Mouse (Mus musculus) megakaryocyte, embryonic 14.5 days (primary cell): ENCODE measurements around the gene Larp1. TPM values are rescaled to one million over a fixed set of nuclear protein-coding genes. Genes with fewer than 3 reads are reported as not detected.
A peak's percentile ranks its signal among the peaks of the same experiment; 100 is the strongest.

Experiments
- H3K27me3 ChIP-seq: replicated peaks from 2 replicates; pipeline ENCODE3; 2012; ENCODE audit warnings: inconsistent platforms
- H3K36me3 ChIP-seq: replicated peaks from 2 replicates; pipeline ENCODE3; 2012; ENCODE audit warnings: low read length, inconsistent platforms, mixed read lengths
- H3K4me1 ChIP-seq: 2 replicates; pipeline ENCODE4 v1.6.1; 2012; ENCODE audit warnings: inconsistent platforms
- H3K4me3 ChIP-seq: replicated peaks from 2 replicates; pipeline ENCODE3; 2012; ENCODE audit warnings: moderate library complexity, mild to moderate bottlenecking, inconsistent platforms
- H3K9me3 ChIP-seq: 2 replicates; pipeline ENCODE4 v1.6.1; 2012; ENCODE audit warnings: inconsistent platforms
- FLI1 ChIP-seq: IDR thresholded peaks from 2 replicates; pipeline ENCODE4 v1.6.1; 2012; ENCODE audit warnings: low read length, inconsistent platforms, mixed read lengths
- GATA1 ChIP-seq: IDR thresholded peaks from 3 replicates; pipeline ENCODE4 v1.6.1; 2012; ENCODE audit warnings: mixed read lengths, low read length, inconsistent platforms, borderline replicate concordance
- polyA plus RNA-seq: library from polyadenylated mRNA; stranded (reverse); fragments of >175 nt; gene quantifications from 2 replicates; pipeline ENCODE4 v1.2.3, GENCODE M21; 2012; ENCODE audit warnings: low replicate concordance; ENCODE audit not compliant: insufficient read depth

Larp1 gene
- polyA plus RNA-seq: 25.9 and 62.2 TPM in 2 replicates

GRCm38 (mm10) chr11:58009051-58009515, at the start of gene Larp1:
Gene Larp1, plus strand, starts transcription at chr11:58009064.
- TF ChIP-seq FLI1 (no peak), GATA1 (no peak)
- Histone ChIP-seq H3K36me3 (no peaks in the 10 kb centered on the region), H3K4me1 (peaks cover 44% of the 10 kb centered on the region), H3K4me3 (peak within 1 kb of the TSS; percentile 98), H3K9me3 (no peaks in the 10 kb centered on the region), H3K27me3 (no peaks in the 10 kb centered on the region)

GRCm38 (mm10) chr11:57959924-57960323, 48.9 kb upstream of the Larp1 start:
- TF ChIP-seq GATA1: no peak
- no peak for TF ChIP-seq FLI1
- H3K36me3 ChIP-seq: no peaks in the 10 kb centered on the region
- H3K27me3 ChIP-seq: peaks cover 7% of the 10 kb centered on the region
- H3K9me3 ChIP-seq: no peaks in the 10 kb centered on the region
- no peak overlapping the region for H3K4me3 ChIP-seq
- H3K4me1 ChIP-seq: peaks cover 33% of the 10 kb centered on the region

- TF ChIP-seq FLI1: no peak
- no peak for TF ChIP-seq GATA1
- H3K36me3 ChIP-seq: no peaks in the 10 kb centered on the region
- H3K4me1 ChIP-seq: peaks cover 29% of the 10 kb centered on the region
- H3K27me3 ChIP-seq: peaks cover 10% of the 10 kb centered on the region
- peak overlapping the region; percentile 95 for H3K4me3 ChIP-seq
- H3K9me3 ChIP-seq: no peaks in the 10 kb centered on the region
Measured at GRCm38 (mm10) chr11:57962382-57963285, 46.2 kb upstream of the Larp1 start.

GRCm38 (mm10) chr11:57963291-57963870, 45.5 kb upstream of the Larp1 start:
- H3K27me3 ChIP-seq: peaks cover 10% of the 10 kb centered on the region
- H3K4me1 ChIP-seq: peaks cover 26% of the 10 kb centered on the region
- no peaks in the 10 kb centered on the region for H3K36me3 ChIP-seq
- TF ChIP-seq GATA1: no peak
- no peak for TF ChIP-seq FLI1
- peaks cover 7% of the 10 kb centered on the region for H3K9me3 ChIP-seq
- H3K4me3 ChIP-seq: peak overlapping the region; percentile 95

- H3K4me1 ChIP-seq: peaks cover 8% of the 10 kb centered on the region
- no peaks in the 10 kb centered on the region for H3K36me3 ChIP-seq
- H3K9me3 ChIP-seq: peaks cover 15% of the 10 kb centered on the region
- H3K4me3 ChIP-seq: no peak overlapping the region
- TF ChIP-seq FLI1 (no peak), GATA1 (no peak)
- peaks cover 19% of the 10 kb centered on the region for H3K27me3 ChIP-seq
Measured at GRCm38 (mm10) chr11:57966630-57967029, 42.2 kb upstream of the Larp1 start.

- no peak for TF ChIP-seq GATA1
- no peak for TF ChIP-seq FLI1
- Histone ChIP-seq H3K9me3 (peaks cover 15% of the 10 kb centered on the region), H3K36me3 (no peaks in the 10 kb centered on the region), H3K27me3 (peaks cover 27% of the 10 kb centered on the region), H3K4me1 (peaks cover 3% of the 10 kb centered on the region), H3K4me3 (no peak overlapping the region)
Measured at GRCm38 (mm10) chr11:57968301-57968700, 40.6 kb upstream of the Larp1 start.

- Histone ChIP-seq H3K4me3 (no peak overlapping the region), H3K27me3 (peaks cover 23% of the 10 kb centered on the region), H3K36me3 (no peaks in the 10 kb centered on the region), H3K9me3 (peaks cover 15% of the 10 kb centered on the region), H3K4me1 (no peaks in the 10 kb centered on the region)
- TF ChIP-seq FLI1 (no peak), GATA1 (no peak)
Measured at GRCm38 (mm10) chr11:57970541-57970940, 38.3 kb upstream of the Larp1 start.

GRCm38 (mm10) chr11:57973001-57973912, 35.6 kb upstream of the Larp1 start:
- no peaks in the 10 kb centered on the region for H3K4me1 ChIP-seq
- peaks cover 9% of the 10 kb centered on the region for H3K9me3 ChIP-seq
- H3K4me3 ChIP-seq: no peak overlapping the region
- H3K36me3 ChIP-seq: no peaks in the 10 kb centered on the region
- TF ChIP-seq FLI1 (no peak), GATA1 (no peak)
- H3K27me3 ChIP-seq: peaks cover 31% of the 10 kb centered on the region

GRCm38 (mm10) chr11:57973913-57974234, 35.0 kb upstream of the Larp1 start:
- H3K4me3 ChIP-seq: no peak overlapping the region
- no peaks in the 10 kb centered on the region for H3K4me1 ChIP-seq
- H3K9me3 ChIP-seq: 0 out of 2 replicates have a peak, but pooled peaks cover 3% of the 10 kb centered on the region
- no peaks in the 10 kb centered on the region for H3K36me3 ChIP-seq
- H3K27me3 ChIP-seq: peaks cover 31% of the 10 kb centered on the region
- TF ChIP-seq GATA1: no peak
- no peak for TF ChIP-seq FLI1

GRCm38 (mm10) chr11:57975876-57976275, 33.0 kb upstream of the Larp1 start:
- TF ChIP-seq GATA1: no peak
- TF ChIP-seq FLI1: no peak
- Histone ChIP-seq H3K9me3 (no peaks in the 10 kb centered on the region), H3K27me3 (peaks cover 38% of the 10 kb centered on the region), H3K36me3 (no peaks in the 10 kb centered on the region), H3K4me3 (no peak overlapping the region), H3K4me1 (no peaks in the 10 kb centered on the region)
